Mouse (Mus musculus): Measurements from ENCODE around the gene Atxn10.

DNA sequence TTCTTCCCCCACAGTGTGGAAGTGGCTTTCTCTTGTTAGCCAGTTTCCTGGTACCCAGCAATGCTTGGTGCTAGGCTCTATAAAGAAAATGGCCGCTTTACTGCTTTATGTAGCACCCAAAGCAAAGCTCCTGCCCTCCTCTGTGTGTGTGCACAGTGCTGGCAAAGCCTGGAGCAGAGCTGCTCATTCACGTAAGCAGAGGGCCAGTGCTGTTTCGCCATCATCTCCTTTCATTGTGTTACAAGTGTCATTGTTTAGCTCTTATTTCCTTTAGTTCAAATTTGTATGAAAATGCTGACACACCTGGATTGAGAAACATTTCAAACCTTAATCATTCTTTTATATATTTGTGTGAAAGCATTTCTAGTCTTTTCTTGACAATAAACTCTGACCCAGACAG, 69.5 kb downstream of the Atxn10 start:
- TF ChIP-seq TCF12 (IDR thresholded peaks at IDR 0.05; ENCODE audit: insufficient read depth, poor library complexity, severe bottlenecking) (no peak), POLR2A (IDR thresholded peaks at IDR 0.05; ENCODE audit: insufficient read length, low read depth) (no peak), MAX (IDR thresholded peaks at IDR 0.05; ENCODE audit: low read depth) (no peak), MYOG (IDR thresholded peaks at IDR 0.05; ENCODE audit: control insufficient read depth in 1 of 3, insufficient read depth in 1 of 3, insufficient read length in 2 of 3, low read depth in 2 of 3) (no peak), POLR2AphosphoS2 (IDR thresholded peaks at IDR 0.05; ENCODE audit: insufficient read length, low read depth) (no peak), USF1 (IDR thresholded peaks at IDR 0.05; ENCODE audit: low read depth) (no peak), MYOD1 (IDR thresholded peaks at IDR 0.05; ENCODE audit: control insufficient read depth in 1 of 3, insufficient read length in 2 of 3, low read depth in 2 of 3) (no peak), E2F4 (IDR thresholded peaks at IDR 0.05; ENCODE audit: insufficient read depth) (no peak)

Measured in myocyte (in vitro differentiated cells).